Mouse (Mus musculus) embryonic fibroblast, embryonic 13.5 days (primary cell): Measurements from ENCODE around the gene Gm49378.

Source experiments
- CTCF ChIP-seq: IDR thresholded peaks from 2 replicates; pipeline ENCODE4 v1.5.1; 2011; ENCODE audit warnings: mild to moderate bottlenecking, control low read depth, low read length, moderate library complexity, borderline replicate concordance; ENCODE audit not compliant: insufficient read depth
- POLR2A ChIP-seq: IDR thresholded peaks from 2 replicates; pipeline ENCODE4 v1.6.1; 2011; ENCODE audit warnings: low read depth, mild to moderate bottlenecking, control low read depth, low read length, moderate library complexity

DNA sequence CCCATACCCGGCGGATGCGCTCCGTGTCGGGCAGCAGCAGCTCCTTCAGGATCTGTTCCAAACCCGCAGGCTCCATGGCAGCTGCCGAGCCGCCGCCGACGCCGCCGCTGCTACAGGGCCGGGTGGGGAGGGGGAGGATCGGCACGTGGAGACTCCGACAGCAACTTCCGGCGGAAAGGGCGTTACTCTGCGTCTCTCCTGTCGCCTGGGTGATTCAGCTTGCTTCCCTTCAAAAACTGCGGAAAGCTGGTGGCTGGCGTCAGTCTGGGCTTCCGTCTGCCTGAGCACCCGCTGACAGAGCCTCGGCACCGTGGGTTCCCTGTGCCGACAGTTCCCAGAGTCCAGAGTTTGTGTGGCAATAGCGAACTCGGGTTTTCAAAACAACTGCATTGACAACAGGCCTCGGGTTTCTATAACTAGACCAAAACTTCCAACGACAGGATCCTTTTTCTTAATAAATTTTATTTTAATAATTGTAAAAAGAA lies 2.1 kb downstream of the Gm49378 start, which contains the start of gene Ipo4:
- TF ChIP-seq POLR2A (peak; percentile 83), CTCF (no peak)
